Mouse (Mus musculus) ES-Bruce4 (cell line): ENCODE measurements around the gene Ttc9. TPM values are rescaled to one million over a fixed set of nuclear protein-coding genes. Genes with fewer than 3 reads are reported as not detected.
A peak's percentile ranks its signal among the peaks of the same experiment; 100 is the strongest.

ENCODE experiments used
- H3K27ac ChIP-seq: 2 replicates; pipeline ENCODE4 v1.5.1; 2012; ENCODE audit warnings: low read length, inconsistent platforms; ENCODE audit not compliant: insufficient read depth
- H3K27me3 ChIP-seq: 2 replicates; pipeline ENCODE4 v1.6.1; 2012; ENCODE audit warnings: mild to moderate bottlenecking, low read length, inconsistent platforms; ENCODE audit not compliant: control insufficient read depth, poor library complexity, insufficient read depth, severe bottlenecking
- H3K36me3 ChIP-seq: 2 replicates; pipeline ENCODE4 v1.6.1; 2012; ENCODE audit warnings: inconsistent platforms, mild to moderate bottlenecking, low read length, moderate library complexity; ENCODE audit not compliant: control insufficient read depth, poor library complexity, insufficient read depth, severe bottlenecking
- H3K4me1 ChIP-seq: one replicate; pipeline ENCODE4 v1.8.1; 2011; ENCODE audit warnings: low read length; ENCODE audit not compliant: control insufficient read depth, insufficient read depth
- H3K4me3 ChIP-seq: 2 replicates; pipeline ENCODE4 v1.5.1; 2011; ENCODE audit warnings: low read depth, mild to moderate bottlenecking, low read length
- H3K9ac ChIP-seq: 2 replicates; pipeline ENCODE4 v1.6.1; 2012; ENCODE audit warnings: low read depth, mild to moderate bottlenecking, inconsistent platforms; ENCODE audit not compliant: poor library complexity, severe bottlenecking
- H3K9me3 ChIP-seq: replicated peaks from 2 replicates; pipeline ENCODE4 v1.6.1; 2012; ENCODE audit warnings: mild to moderate bottlenecking, low read length, inconsistent platforms; ENCODE audit not compliant: control insufficient read depth, poor library complexity, insufficient read depth, severe bottlenecking
- CTCF ChIP-seq: IDR thresholded peaks from one replicate; pipeline ENCODE4 v1.8.1; 2011; ENCODE audit warnings: low read depth, low read length
- EP300 ChIP-seq: IDR thresholded peaks from 2 replicates; pipeline ENCODE4 v1.6.1; 2011; ENCODE audit warnings: low read depth, low read length; ENCODE audit not compliant: insufficient read depth
- POLR2A ChIP-seq: IDR thresholded peaks from one replicate; pipeline ENCODE4 v1.8.1; 2011; ENCODE audit warnings: low read length; ENCODE audit not compliant: insufficient read depth
- polyA plus RNA-seq: library from polyadenylated mRNA; stranded (reverse); fragments of >200 nt; gene quantifications from 2 replicates; pipeline ENCODE4 v1.2.4, GENCODE M21; 2011; ENCODE audit warnings: low read depth; ENCODE audit not compliant: missing spikeins, insufficient read depth, insufficient read length

Gene Ttc9
- polyA plus RNA-seq, 1 experiment, result 2.4 TPM

GRCm38 (mm10) chr12:81628091-81628490 is 3.0 kb upstream of the Ttc9 start:
- H3K36me3 ChIP-seq, result no peaks in the 10 kb centered on the region
- no peaks in the 10 kb centered on the region for H3K9me3 ChIP-seq
- no peak for TF ChIP-seq CTCF
- TF ChIP-seq POLR2A, result no peak
- no peak for TF ChIP-seq EP300
- no peak overlapping the region for H3K27ac ChIP-seq
- no peaks in the 10 kb centered on the region for H3K4me1 ChIP-seq
- no peak overlapping the region for H3K9ac ChIP-seq
- peaks cover 2% of the 10 kb centered on the region; the same call in 1 of the 2 replicates for H3K27me3 ChIP-seq
- H3K4me3 ChIP-seq, result no peak overlapping the region

- TF ChIP-seq EP300 (no peak), POLR2A (no peak), CTCF (no peak)
- Histone ChIP-seq H3K27ac (no peak overlapping the region), H3K4me1 (no peaks in the 10 kb centered on the region), H3K27me3 (peaks cover 2% of the 10 kb centered on the region; the same call in 1 of the 2 replicates), H3K4me3 (peak overlapping the region; percentile 71), H3K9ac (peak overlapping the region; percentile 64), H3K36me3 (no peaks in the 10 kb centered on the region), H3K9me3 (no peaks in the 10 kb centered on the region)
These were observed 532 bp upstream of the Ttc9 start for GRCm38 (mm10) chr12:81630520-81630914.

- TF ChIP-seq EP300, result no peak
- no peak for TF ChIP-seq POLR2A
- TF ChIP-seq CTCF, result no peak
- Histone ChIP-seq H3K9me3 (no peaks in the 10 kb centered on the region), H3K27me3 (peaks cover 2% of the 10 kb centered on the region), H3K4me3 (peak overlapping the region; percentile 71), H3K27ac (no peak overlapping the region), H3K9ac (peak overlapping the region; percentile 64), H3K36me3 (no peaks in the 10 kb centered on the region), H3K4me1 (no peaks in the 10 kb centered on the region)
These were observed 782 bp downstream of the Ttc9 start for GRCm38 (mm10) chr12:81631661-81632401.

GRCm38 (mm10) chr12:81633246-81633645 is 2.2 kb downstream of the Ttc9 start:
- no peak overlapping the region for H3K4me3 ChIP-seq
- no peak overlapping the region for H3K27ac ChIP-seq
- peaks cover 2% of the 10 kb centered on the region for H3K27me3 ChIP-seq

GRCm38 (mm10) chr12:81640656-81641055 is 9.6 kb downstream of the Ttc9 start:
- no peaks in the 10 kb centered on the region for H3K9me3 ChIP-seq
- H3K9ac ChIP-seq, result no peak overlapping the region
- H3K4me1 ChIP-seq, result no peaks in the 10 kb centered on the region
- H3K36me3 ChIP-seq, result no peaks in the 10 kb centered on the region
- no peaks in the 10 kb centered on the region; the same call in 1 of the 2 replicates for H3K27me3 ChIP-seq
- no peak overlapping the region for H3K27ac ChIP-seq
- TF ChIP-seq EP300, result no peak
- TF ChIP-seq POLR2A, result no peak
- no peak for TF ChIP-seq CTCF
- no peak overlapping the region for H3K4me3 ChIP-seq

More at GRCm38 (mm10) chr12:81633246-81633645, 2.2 kb downstream of the Ttc9 start:
- TF ChIP-seq CTCF (no peak), EP300 (no peak), POLR2A (no peak)
- no peaks in the 10 kb centered on the region for H3K9me3 ChIP-seq
- no peak overlapping the region for H3K9ac ChIP-seq
- no peaks in the 10 kb centered on the region for H3K4me1 ChIP-seq
- no peaks in the 10 kb centered on the region for H3K36me3 ChIP-seq

GRCm38 (mm10) chr12:81642361-81643082 is 11.5 kb downstream of the Ttc9 start:
- TF ChIP-seq EP300 (no peak), POLR2A (no peak), CTCF (no peak)
- H3K9me3 ChIP-seq, result no peaks in the 10 kb centered on the region
- H3K27ac ChIP-seq, result no peak overlapping the region
- H3K9ac ChIP-seq, result no peak overlapping the region
- H3K4me3 ChIP-seq, result no peak overlapping the region
- no peaks in the 10 kb centered on the region for H3K4me1 ChIP-seq
- H3K36me3 ChIP-seq, result no peaks in the 10 kb centered on the region
- H3K27me3 ChIP-seq, result no peaks in the 10 kb centered on the region; the same call in 1 of the 2 replicates
